Mouse (Mus musculus) heart, embryonic 11.5 days (tissue): Measurements from ENCODE around the gene Smad5. TPM values are rescaled to one million over a fixed set of nuclear protein-coding genes. Genes with fewer than 3 reads are reported as not detected.

Source experiments
- ATAC-seq: fragments of 200-750 bp; cut with Nextera tagmentation; replicated peaks from 2 replicates; pipeline ENCODE4 v1.8.0; 2017; ENCODE audit warnings: moderate library complexity; ENCODE audit not compliant: insufficient number of reproducible peaks, low FRiP score, low TSS enrichment
- H3K27ac ChIP-seq: fragments of 300-500 bp; sonication (generic); 2 replicates; pipeline ENCODE4 v1.5.1; 2014; ENCODE audit warnings: mild to moderate bottlenecking, low read depth, low read length
- H3K27me3 ChIP-seq: fragments of 300-500 bp; sonication (generic); 2 replicates; pipeline ENCODE4 v1.6.1; 2014; ENCODE audit warnings: mild to moderate bottlenecking, low read length, mixed read lengths; ENCODE audit not compliant: control insufficient read depth, insufficient read depth
- H3K36me3 ChIP-seq: fragments of 300-500 bp; sonication (generic); 2 replicates; pipeline ENCODE4 v1.6.1; 2014; ENCODE audit warnings: mild to moderate bottlenecking, low read length, moderate library complexity, mixed read lengths; ENCODE audit not compliant: control insufficient read depth, insufficient read depth
- H3K4me1 ChIP-seq: fragments of 300-500 bp; sonication (generic); 2 replicates; pipeline ENCODE4 v1.6.1; 2014; ENCODE audit warnings: low read length; ENCODE audit not compliant: control insufficient read depth, insufficient read depth
- H3K4me2 ChIP-seq: fragments of 300-500 bp; sonication (generic); 2 replicates; pipeline ENCODE4 v1.6.1; 2014; ENCODE audit warnings: mild to moderate bottlenecking, moderate library complexity
- H3K4me3 ChIP-seq: fragments of 300-500 bp; sonication (generic); 2 replicates; pipeline ENCODE4 v1.5.1; 2014; ENCODE audit warnings: low read depth, low read length
- H3K9ac ChIP-seq: fragments of 300-500 bp; sonication (generic); 2 replicates; pipeline ENCODE4 v1.6.1; 2014; ENCODE audit warnings: mild to moderate bottlenecking, low read depth, low read length, moderate library complexity
- H3K9me3 ChIP-seq: fragments of 300-500 bp; sonication (generic); replicated peaks from 2 replicates; pipeline ENCODE4 v1.6.1; 2016; ENCODE audit warnings: low read length; ENCODE audit not compliant: control insufficient read depth
- WGBS: fragments of 180-500 bp; shearing (Covaris S2); extraction: QIAGEN DNeasy Blood & Tissue Kit; methylation state at CpG from one replicate; pipeline ENCODE4 v1.1.7; 2014; ENCODE audit not compliant: insufficient replicate concordance; 5-methylcytosine and 5-hydroxymethylcytosine counted together
- polyA plus RNA-seq: library from polyadenylated mRNA; unstranded; fragments of >200 nt; fragmentation: Nextera tagmentation; extraction: Ambion mirVana; gene quantifications from 2 replicates; pipeline ENCODE4 v1.2.1, GENCODE M21; 2014

The Smad5 gene
- polyA plus RNA-seq, 1 experiment from 2014 or later = 25.7 TPM

DNA sequence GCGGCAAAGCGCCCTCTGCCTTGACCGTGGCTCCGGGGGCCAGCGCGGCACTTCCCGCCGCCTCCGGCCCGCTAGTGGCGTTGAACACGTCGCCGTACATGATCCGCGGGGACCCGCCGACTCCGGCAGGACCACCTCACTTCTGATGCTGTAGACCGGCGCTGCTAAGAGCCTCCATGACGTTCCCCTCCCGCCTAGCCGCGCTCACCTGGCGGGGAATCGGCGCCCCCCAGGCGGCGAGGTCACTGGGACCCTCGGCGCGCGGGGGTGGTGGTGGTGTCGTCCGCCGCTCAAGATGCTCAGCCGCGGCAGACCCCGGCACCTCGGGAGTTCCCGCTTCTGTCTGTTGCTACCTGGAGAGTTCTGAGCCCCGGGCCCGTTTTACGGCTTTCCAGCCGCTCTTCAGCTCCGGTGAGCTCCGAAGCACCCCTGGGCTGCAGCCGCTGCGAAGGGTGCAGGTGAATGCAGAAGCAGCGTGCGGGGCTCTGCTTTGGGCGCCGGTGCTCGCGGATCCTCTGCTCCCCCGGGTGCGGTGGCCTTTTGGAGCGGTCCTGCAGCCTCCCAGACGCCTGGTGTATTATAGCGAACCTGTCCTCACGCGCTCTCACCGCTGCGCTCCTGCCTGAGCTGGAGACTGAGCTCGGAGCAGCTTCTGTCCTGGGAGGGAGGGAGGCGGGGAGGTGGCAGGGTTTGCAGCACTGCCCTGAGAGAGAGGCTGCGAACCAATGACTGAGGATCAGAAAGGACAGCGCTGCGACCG, 50.6 kb downstream of the Smad5 start, which contains the start of gene Gm45623:
Gene Gm45623 (minus strand): TSS at position 636 of the 760 bp plus-strand sequence.
- WGBS = 1% methylated on average over 70 of the region's 71 CpGs
- Histone ChIP-seq H3K27me3 (peaks cover 49% of the 10 kb centered on the region), H3K36me3 (no peaks in the 10 kb centered on the region), H3K4me2 (peak within 1 kb of the TSS; percentile 99), H3K9ac (peak within 1 kb of the TSS; percentile 69), H3K9me3 (no peaks in the 10 kb centered on the region), H3K4me3 (peak within 1 kb of the TSS; percentile 56), H3K27ac (no peak within 1 kb of the TSS), H3K4me1 (peaks cover 16% of the 10 kb centered on the region)
- ATAC-seq = no peak

DNA sequence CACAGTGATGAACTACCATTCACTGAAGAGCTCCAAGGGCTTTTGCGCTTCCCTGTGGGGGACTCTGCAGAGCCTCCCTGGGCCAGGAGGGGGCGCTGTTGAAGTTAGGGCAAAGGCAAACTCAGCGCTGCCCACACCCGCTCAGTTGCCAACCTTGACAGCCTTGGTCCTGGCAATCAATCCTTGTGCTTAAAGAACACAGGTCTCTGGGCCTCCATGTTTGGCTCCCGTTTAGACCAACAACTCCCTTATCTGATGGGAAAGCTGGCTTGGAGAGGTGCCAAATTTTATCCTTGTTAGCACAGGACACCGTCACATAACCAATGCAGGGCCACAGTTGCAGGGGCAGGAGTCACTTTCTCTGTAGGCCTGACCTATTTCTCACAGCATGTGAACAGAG, 53.1 kb downstream of the Smad5 start:
- Histone ChIP-seq H3K4me2 (no peak overlapping the region), H3K36me3 (no peaks in the 10 kb centered on the region), H3K9ac (no peak overlapping the region), H3K4me3 (no peak overlapping the region), H3K9me3 (no peaks in the 10 kb centered on the region), H3K27me3 (peaks cover 50% of the 10 kb centered on the region), H3K4me1 (peaks cover 12% of the 10 kb centered on the region), H3K27ac (no peak overlapping the region)
- 53% methylated on average over 6 of the region's 6 CpGs for WGBS
- no peak for ATAC-seq

- no peaks in the 10 kb centered on the region for H3K9me3 ChIP-seq
- no peak overlapping the region for H3K9ac ChIP-seq
- H3K27ac ChIP-seq = no peak overlapping the region
- H3K4me2 ChIP-seq = no peak overlapping the region
- no peak for ATAC-seq
- H3K27me3 ChIP-seq = peaks cover 42% of the 10 kb centered on the region
- H3K4me1 ChIP-seq = peaks cover 12% of the 10 kb centered on the region
- H3K4me3 ChIP-seq = no peak overlapping the region
- H3K36me3 ChIP-seq = no peaks in the 10 kb centered on the region
- WGBS = 51% methylated on average over 12 of the region's 12 CpGs
These were observed 54.4 kb downstream of the Smad5 start for GRCm38 (mm10) chr13:56757201-56757600.

GRCm38 (mm10) chr13:56758492-56758891, 55.7 kb downstream of the Smad5 start:
- Histone ChIP-seq H3K9me3 (no peaks in the 10 kb centered on the region), H3K4me3 (no peak overlapping the region), H3K27ac (no peak overlapping the region), H3K36me3 (no peaks in the 10 kb centered on the region), H3K27me3 (peaks cover 33% of the 10 kb centered on the region), H3K4me2 (no peak overlapping the region), H3K4me1 (no peaks in the 10 kb centered on the region; the same call in 1 of the 2 replicates), H3K9ac (no peak overlapping the region)
- ATAC-seq = no peak
- WGBS = 29% methylated on average over 6 of the region's 6 CpGs

- Histone ChIP-seq H3K4me1 (peaks cover 18% of the 10 kb centered on the region), H3K36me3 (no peaks in the 10 kb centered on the region), H3K27ac (no peak overlapping the region), H3K4me3 (no peak overlapping the region), H3K9me3 (no peaks in the 10 kb centered on the region), H3K9ac (no peak overlapping the region), H3K27me3 (peaks cover 11% of the 10 kb centered on the region), H3K4me2 (0 out of 2 replicates have a peak overlapping the region, but pooled peaks have one; percentile 6)
- ATAC-seq = no peak
- 31% methylated on average over 13 of the region's 13 CpGs for WGBS
These were observed 59.8 kb downstream of the Smad5 start for GRCm38 (mm10) chr13:56762446-56763229.

GRCm38 (mm10) chr13:56765284-56766032, 62.6 kb downstream of the Smad5 start:
- H3K36me3 ChIP-seq = no peaks in the 10 kb centered on the region
- H3K4me3 ChIP-seq = peak overlapping the region; percentile 3; the same call in 1 of the 2 replicates
- ATAC-seq = no peak
- H3K4me2 ChIP-seq = peak overlapping the region; percentile 59
- peak overlapping the region; percentile 29; the same call in 1 of the 2 replicates for H3K27ac ChIP-seq
- H3K27me3 ChIP-seq = peaks cover 11% of the 10 kb centered on the region
- H3K9ac ChIP-seq = peak overlapping the region; percentile 56; the same call in 1 of the 2 replicates
- WGBS = 29% methylated on average over 25 of the region's 25 CpGs
- H3K4me1 ChIP-seq = peaks cover 26% of the 10 kb centered on the region
- no peaks in the 10 kb centered on the region for H3K9me3 ChIP-seq

- no peaks in the 10 kb centered on the region for H3K36me3 ChIP-seq
- peaks cover 8% of the 10 kb centered on the region for H3K27me3 ChIP-seq
- H3K4me2 ChIP-seq = peak overlapping the region; percentile 59; the same call in 1 of the 2 replicates
- no peaks in the 10 kb centered on the region for H3K9me3 ChIP-seq
- peaks cover 26% of the 10 kb centered on the region for H3K4me1 ChIP-seq
- WGBS = 32% methylated on average over 5 of the region's 5 CpGs
- no peak for ATAC-seq
- H3K4me3 ChIP-seq = no peak overlapping the region
- H3K9ac ChIP-seq = no peak overlapping the region
- H3K27ac ChIP-seq = 0 out of 2 replicates have a peak overlapping the region, but pooled peaks have one; percentile 29
These were observed 63.4 kb downstream of the Smad5 start for GRCm38 (mm10) chr13:56766211-56766610.

DNA sequence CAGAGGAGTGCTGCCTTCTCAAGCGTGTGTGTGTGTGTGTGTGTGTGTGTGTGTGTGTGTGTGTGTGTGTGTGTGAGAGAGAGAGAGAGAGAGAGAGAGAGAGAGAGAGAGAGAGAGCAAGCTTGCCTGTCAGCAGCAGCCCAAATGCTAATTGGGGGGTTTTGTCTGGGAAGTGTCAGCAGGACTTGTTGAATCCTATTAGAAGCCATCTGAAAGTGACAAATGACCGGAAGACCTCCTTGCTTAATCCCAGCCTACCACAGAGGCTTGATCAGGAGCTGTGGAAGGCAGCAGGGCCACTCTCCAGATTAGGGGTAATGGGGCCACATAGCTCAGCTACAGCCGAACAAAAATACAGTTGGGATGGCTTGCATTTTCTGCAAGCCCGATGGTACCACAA, 66.6 kb downstream of the Smad5 start:
- peaks cover 26% of the 10 kb centered on the region for H3K4me1 ChIP-seq
- no peak overlapping the region for H3K4me2 ChIP-seq
- H3K27me3 ChIP-seq = no peaks in the 10 kb centered on the region
- no peak for ATAC-seq
- no peak overlapping the region for H3K27ac ChIP-seq
- no peaks in the 10 kb centered on the region for H3K9me3 ChIP-seq
- WGBS = 22% methylated on average over 4 of the region's 4 CpGs
- no peak overlapping the region for H3K4me3 ChIP-seq
- H3K9ac ChIP-seq = 0 out of 2 replicates have a peak overlapping the region, but pooled peaks have one; percentile 28
- H3K36me3 ChIP-seq = no peaks in the 10 kb centered on the region
